Mouse (Mus musculus) adrenal gland, adult 18-20 months (tissue): Measurements from ENCODE around the gene Ctnnbl1. TPM values are rescaled to one million over a fixed set of nuclear protein-coding genes. Genes with fewer than 3 reads are reported as not detected.

ENCODE experiments used
- DNase-seq, 2 experiments: peaks; one replicate each; pipeline ENCODE4 v3.0.0; 2021 to 2022; ENCODE audit warnings: low spot score in 2 of 2
- total RNA-seq, 2 experiments: library from RNA; stranded (reverse); gene quantifications; 1 replicate in 1 of 2; 2 replicates in 1 of 2; pipeline ENCODE4 v1.2.3; 2021

The Ctnnbl1 gene
- total RNA-seq, 2 experiments from 2014 or later: 17.7 to 18.1 TPM

DNA sequence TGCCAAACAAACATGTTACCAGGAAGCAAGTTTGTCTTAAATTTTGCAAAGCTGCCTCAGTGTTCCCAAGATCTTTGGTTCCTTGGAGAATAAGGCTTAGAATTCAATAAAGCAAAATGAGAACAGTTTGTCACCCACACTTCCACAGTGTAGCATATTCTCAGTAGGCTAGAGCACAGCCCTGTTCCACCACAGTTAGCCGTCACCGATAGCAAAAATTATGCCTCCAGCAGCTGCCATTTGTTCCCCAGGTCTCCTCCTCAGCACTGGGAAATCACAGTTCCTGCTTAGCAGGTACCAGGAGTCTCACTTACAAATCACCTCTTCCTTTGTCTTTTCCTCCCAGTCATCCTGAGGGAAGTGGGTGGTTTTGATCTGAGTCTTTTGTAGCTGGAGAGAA lies 10.8 kb downstream of the Ctnnbl1 start:
- no peak for DNase-seq

DNA sequence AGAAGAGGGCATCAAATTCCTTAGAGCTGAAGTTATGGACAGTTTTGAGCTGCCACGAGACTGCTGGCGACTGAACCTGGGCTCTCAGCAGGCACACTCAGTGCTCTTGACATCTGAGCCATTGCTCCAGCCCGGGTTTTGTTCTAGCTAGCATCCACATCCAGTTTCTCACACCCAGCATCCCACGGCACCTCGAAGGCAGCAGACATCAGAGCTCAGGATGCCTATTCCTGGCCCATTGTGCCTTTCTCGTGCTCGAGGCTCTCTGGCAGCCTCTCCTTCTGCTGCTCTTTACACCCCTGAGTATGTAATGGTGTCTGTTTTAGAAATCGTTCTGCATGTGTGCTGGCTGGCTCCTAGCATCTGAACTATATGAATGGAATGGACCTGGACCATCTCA lies 13.3 kb downstream of the Ctnnbl1 start:
- no peak for DNase-seq

DNA sequence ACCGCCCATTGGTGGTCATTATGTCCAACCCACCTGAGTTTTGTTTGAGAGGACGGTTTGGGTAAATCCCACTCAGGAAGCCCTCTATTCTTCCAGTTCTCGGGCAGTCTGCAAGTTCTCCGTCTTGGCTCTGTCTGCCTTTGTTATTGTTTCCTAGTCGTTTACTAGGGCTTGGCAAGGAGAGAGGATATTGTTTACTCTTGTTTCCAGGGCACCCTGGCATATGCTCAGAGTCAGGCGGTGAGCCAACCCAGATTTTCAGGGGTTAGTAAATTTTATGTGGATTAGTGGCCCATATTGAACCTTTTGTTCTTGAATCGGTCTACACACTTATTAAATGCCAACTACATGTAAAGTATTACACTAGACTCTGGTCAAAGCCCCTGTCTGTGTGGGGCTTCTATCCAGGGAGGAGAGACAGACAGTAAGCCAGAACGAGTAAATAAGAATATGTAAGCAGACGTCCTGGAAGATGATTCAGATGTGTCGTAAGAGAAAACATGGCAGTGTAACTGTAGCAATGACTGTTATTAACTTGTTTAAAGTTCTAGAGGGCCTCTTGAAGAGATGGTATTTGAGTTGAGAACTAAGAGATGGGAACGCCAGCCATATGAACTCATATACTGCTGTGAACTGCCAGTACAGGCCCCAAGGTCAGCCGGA lies 13.9 kb downstream of the Ctnnbl1 start:
- no peak for DNase-seq

DNA sequence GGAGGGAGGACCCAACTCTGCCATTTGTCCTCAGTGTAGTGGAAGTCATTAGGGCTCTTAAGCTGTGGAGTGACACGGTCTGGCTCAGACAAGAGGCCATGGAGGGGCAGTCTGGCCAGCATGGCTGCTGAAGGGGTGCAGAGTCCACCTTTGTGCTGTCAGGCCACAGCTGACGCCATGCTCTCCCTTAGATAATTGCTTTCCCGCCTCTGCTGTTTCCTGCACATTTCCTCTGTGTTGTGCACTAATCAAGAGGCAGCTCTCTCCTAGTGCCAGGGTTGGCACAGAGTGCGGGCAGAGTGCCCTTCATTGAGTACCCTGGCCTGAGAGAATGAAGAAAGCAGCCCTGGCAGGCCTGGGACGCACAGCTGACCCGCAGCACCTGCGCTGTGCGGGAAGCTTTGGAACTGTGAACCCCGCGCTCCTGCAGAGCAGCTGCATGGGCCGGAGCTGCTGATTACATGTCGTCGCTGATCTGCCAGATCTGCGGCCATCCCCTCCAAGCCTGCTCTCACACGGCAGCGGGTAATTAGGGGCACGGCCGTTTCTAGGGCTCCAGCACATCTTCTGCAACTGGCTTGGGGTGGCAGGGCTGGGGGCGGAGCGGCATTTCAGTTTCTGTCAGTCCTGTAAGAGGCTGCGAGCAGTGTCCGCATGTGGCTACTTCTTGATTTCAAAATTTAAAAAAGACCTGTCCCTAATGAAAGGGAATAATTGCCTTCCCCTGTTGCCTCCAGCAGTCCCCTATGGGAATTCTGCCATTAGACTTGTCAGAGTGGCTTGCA lies 14.6 kb downstream of the Ctnnbl1 start:
- no peak for DNase-seq

DNA sequence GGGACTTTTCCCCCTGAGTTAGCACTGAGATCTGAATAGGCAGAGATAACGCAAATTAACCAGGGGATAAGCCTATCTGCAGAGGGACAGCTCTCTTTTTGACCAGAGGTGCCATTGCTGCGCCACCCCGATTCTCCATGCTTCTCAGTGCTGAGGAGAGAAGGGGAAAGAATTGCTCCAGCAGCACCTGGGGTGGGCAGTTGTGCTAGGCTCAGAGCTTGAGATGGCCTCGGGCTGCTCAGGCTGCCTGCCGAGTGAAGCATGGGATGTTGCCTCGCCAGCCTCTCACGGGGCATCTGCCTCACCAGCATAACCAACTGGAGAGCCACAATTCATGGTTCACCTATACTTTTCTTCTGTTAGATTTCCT lies 15.2 kb downstream of the Ctnnbl1 start:
- DNase-seq: no peak

DNA sequence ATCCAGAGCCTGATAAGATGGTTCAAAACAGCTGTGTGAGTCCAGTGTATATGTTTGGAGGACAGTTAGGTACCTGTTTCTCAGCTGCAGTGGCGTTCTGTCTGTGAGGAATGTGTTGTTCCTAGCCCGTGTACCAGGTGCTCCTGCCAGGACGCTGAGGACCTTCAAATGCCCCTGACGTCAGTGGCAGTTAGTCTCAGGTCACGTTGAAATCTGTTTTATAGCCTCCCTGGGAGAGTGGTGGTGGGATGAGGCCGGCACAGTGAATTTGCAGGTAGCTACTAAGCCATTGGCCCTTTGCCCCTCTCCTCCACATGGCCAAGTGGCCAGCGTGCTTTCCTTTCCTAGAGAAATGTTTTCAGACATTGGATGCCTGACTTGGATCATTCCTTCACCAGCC lies 18.6 kb downstream of the Ctnnbl1 start:
- no peak for DNase-seq

DNA sequence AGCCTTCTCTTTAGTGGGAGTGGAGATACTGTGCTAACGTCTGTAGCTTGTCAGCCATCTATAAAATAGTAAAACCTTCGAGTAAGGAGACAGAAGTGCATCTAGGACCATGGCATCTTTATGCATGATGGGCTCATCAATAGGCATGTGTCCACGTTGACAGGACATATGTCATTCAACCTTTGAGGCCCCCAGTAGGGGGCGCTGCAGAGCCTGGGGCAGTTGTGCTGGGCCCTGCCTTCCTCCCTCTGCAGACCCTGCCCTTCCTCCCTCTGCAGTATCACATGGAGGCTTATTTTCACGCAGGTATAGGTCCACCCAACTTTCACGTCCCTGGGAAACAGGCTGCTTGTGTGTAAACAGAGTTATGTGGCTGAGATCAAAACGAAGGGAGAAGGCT lies 19.0 kb downstream of the Ctnnbl1 start:
- no peak for DNase-seq

DNA sequence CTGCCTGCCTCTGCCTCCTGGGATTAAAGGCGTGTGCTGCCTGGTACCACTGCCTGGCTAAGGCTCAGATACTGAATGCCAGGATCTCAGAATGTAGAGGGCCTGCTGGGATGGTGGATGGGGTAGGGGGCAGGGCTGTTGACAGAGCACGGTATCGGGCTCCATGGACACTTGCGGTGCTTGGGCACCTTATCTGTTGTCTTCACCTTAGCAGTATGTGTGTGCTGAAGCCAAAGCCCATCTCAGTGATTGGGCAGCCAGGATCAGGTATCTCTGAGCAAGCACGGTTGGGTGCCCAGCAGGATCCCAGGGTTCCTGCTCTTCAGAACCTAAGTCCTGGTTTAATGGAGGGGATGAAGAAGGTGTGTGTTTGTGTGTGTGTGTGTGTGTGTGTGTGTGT lies 21.2 kb downstream of the Ctnnbl1 start:
- DNase-seq: no peak

DNA sequence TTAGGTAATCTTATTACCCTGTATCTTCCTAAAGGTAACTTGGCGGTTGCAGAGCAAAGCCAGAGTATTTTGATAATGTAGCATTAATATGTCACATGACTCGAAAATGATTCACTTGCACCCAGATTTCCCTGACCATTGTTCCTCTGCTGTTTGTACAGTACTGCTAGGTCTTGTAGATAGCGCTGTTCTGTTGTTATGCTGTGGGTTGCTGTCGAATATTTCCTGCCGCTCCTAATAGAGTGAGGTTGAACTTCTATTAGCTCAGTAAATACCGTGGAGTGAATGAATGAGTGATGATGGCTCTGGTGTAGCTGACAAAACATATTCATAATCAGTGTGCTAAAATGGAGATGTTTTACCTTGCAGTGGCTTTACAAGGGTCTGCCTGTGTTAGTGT lies 22.5 kb downstream of the Ctnnbl1 start:
- DNase-seq: no peak

DNA sequence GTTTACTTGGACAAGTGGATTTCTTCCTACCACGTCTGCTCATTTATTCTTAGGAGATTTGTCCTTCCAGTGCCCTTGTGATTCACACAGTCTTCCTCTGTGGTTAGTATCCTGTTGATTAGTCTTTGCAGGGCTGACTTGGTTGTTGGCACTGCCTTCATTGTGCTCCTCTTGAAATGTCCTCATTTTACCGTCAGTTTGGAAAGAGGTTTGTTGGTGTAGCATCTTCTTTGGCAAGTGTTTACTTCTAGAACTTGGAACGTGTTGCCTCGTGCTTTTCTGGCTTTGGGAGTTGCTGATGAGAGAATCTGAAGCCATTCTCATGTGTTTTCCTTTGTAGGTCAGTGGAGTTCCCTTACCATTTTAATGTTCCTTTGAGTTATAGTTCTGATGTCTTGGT lies 25.7 kb downstream of the Ctnnbl1 start:
- no peak for DNase-seq

DNA sequence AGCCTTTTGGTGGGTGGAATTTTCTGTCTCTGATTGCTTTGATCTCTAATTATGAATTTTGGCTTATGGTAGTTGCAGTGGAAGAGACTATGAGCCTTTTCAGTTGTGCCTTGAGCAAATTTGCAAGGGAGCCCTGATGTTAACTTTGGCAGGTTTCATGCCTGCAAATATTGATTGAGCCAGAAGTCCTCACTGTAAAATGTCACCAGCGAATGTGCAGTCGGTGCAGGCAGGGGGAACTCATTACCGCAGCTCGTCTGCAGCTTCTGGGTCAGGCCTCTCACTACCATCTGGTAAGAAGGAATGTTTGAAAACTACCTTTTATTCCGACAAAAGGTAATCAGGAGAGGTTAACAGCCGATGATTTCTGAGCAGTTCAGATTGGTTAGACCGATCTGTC lies 29.4 kb downstream of the Ctnnbl1 start:
- no peak for DNase-seq

DNA sequence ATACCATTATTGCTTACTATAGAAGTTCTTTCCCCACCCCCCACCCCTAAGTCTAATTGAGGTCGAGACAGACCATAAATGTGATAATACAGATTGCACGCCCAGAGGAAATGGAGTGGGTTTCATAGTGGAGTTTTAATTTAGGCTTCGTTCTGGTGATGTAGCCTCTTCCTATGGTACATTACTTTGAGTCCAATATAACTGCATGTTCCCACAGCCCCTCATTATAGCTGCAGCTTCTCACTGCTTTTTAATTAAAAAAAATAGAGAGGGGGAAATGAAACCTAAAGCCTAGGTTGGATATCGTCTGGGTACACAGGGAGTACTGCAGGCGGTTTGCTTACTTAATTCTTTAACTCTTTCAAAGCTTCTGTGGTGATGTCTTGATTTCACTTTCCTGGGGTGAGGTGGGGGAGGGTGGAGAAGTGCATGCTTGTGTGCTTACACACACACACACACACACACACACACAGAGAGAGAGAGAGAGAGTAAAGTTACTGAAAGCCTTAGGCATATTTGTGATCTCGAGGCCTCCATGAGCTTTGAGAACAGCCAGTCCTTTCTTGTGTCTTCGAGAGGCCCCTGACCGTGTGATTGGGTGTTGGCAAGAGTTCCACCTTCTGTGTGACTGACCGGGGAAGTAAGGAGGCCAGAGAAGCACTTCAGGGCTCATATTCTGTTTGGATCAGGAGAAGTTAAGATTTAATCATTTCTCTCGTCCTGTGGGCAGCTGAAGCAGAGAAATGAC lies 31.7 kb downstream of the Ctnnbl1 start:
- no peak for DNase-seq

DNA sequence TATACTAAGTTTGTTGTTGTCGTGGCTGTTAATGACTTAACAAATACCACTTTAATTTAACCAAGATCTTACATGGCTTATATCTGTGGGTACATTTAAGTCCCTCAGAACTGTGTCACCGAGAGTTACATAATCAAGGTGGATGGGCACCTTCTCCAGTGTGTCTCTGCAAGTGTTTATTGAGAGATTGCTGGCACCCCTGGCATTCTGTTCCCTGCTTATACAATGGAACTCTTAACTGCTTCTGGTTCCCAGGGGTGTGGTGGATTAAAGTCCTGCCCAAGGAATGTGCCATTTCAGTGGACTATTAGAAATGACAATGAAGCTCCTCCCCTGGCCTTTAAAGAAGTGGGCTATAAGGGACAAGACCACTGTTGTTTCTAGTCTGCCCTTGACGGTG lies 33.6 kb downstream of the Ctnnbl1 start:
- no peak for DNase-seq

DNA sequence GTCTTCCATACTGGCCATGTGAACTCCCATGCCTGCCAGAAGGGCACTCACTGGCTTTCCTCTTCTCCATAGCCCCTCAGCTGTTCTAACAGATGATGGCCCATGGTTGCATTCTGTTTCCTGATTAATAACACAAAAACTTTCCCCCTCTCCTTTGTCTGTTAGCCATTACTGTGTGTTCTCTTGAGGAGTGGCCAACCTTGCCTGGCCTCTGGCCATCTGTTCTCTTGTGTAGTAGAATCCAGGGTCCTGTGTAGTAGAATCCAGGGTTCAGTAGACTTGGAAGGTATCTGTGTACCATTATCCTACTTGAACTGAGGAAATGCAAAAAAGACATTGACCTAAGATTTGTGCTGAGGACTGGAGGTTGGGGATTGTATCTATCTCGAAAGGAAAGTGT lies 36.5 kb downstream of the Ctnnbl1 start:
- no peak for DNase-seq

DNA sequence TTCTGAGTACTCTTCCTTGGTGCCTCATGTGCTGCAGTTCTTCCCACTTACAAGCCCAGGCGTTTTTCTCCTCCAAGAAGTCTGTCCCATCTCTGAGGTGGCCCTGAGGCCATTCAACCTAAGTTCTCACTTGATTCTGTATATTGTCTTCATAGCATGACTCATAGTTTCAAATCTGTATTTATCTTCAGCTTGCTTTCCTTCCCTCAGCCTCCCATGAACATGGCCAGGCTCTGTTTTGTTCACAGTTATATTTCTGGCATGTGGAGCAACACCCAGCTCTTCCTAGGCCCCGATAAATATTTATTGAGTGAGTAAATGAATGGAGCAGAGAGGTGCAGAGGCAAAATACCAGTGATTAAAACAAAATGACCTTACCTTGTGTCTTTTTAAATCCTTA lies 38.8 kb downstream of the Ctnnbl1 start:
- no peak for DNase-seq

DNA sequence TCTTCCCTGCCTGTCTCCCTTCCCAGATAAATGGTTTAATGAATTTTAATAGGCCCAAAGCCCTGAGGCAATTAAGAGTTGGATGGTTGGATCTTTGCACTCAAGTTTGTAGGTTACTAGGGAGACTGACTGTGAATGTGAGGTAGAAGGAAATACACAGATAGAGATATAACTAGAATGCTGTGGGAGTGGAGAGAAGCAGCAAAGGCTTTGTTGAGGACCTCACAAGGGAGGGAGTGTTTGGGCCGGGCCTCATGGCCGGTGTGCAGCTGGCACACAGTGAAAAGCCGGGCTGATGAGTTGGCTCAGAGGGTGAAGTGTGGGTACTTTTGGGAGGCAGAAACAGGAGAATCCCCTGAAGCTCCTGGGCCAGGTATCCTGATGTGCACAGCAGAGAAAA lies 43.8 kb downstream of the Ctnnbl1 start:
- DNase-seq: no peak

DNA sequence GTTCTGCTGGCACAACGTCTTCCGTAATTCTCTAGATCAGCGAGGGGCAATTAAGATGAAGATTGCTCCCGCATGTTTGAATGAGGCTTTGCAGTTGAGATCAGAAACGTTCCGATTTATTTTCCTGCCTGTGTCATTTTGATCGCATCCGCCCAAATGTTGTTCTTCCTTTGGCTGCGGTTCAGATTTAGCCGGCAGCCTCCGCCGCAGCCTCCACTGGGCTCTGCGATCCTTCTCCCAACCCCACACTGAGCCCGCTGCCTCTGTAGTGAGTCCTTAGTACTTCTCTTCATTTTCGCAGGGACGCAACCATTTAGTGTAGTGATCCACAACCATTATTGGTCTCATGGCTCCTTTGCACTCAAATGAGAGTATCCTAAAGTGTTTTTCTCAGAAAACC lies 46.0 kb downstream of the Ctnnbl1 start:
- no peak for DNase-seq

DNA sequence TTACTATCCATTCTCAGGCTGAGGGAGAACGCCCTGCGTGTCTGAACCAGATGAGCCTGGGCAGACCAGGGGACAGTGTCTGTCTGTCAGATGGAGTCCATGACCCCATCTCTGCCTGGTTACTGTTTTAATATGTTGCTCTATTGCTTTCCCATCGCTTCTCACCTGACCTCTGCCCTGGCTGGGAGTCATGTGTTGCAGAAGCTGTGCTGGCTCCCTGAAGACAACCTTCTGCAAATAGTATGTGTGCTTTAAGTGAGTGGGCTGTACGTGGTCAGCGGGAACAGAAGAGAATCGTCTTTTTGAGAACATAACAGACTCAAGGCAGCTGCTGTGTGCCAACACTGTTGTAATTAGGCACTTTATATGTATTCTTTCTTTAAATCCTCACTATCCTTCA lies 47.0 kb downstream of the Ctnnbl1 start:
- DNase-seq: no peak

DNA sequence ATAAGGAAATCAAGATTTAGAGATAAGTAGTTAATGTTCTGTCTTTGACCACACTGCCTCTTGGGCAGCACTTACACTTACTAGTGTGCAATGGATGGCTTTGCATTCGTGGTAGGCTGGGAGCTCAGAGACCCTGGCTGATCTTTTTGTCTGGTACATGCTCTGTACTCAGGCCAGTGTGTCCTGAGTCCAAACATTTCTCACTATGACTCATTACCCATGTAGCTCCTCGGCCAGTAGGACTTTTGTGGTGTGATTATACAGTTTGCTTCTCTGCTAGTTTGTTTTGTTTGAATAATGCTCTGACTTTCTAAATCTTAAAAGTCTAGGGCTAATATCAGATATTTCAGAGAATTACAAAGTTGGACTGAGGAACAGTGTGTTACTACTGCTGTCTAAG lies 47.4 kb downstream of the Ctnnbl1 start:
- DNase-seq: no peak

DNA sequence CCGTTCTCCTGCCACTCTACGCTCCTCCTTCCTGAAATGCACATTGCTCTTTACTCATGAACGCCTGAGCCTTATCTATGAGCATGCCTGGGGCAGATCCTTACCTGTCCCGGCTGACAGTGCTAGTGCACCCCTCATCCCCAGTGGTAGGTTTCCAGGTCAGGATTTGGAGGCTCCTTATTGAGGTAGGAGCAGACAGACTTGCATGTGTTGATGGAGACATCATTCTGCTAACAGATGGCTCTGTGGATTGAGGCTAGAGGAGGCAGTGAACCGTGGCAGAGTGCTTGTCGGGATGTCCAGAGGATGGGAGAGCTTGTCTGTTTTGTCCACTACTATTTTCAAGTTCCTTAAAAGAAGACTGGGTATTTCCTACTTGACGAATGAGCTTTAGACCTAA lies 52.0 kb downstream of the Ctnnbl1 start:
- DNase-seq: no peak

DNA sequence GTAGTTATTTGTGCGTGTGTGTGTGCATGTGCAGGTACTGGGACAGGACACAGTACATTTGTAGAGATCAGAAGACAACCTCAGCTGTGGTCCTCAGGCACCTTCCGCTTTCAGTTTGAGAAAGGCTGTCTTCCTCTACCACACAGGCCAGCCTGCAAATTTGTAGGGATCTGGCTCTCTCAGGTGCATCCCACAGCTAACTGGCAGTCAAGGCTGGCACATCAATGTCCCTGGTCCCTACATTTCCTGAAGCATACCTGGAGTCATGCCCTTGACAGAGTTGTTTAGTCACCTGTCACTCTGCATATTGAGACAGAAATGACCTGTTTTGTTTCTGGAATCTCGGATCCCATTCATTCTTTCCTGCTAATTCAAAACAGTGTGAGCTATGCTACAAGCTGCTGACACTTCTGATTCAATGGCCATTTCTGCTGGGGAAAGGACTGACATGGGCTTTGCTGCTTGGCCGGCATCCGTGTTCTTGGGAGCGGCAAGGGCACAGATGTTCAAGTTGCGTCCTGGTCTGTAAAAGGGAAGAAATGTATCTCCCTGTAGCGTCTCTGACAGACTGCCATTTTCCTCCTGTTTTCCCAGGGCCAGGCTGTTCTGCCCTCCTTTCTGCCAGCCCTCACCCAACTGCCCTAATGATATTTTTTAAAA lies 53.8 kb downstream of the Ctnnbl1 start:
- DNase-seq: no peak
